Mouse (Mus musculus) left cerebral cortex, postnatal 10 days (tissue): ENCODE results near the gene Tmem233. TPM values are rescaled to one million over a fixed set of nuclear protein-coding genes. Genes with fewer than 3 reads are reported as not detected.

Experiments
- DNase-seq, 2 experiments: peaks; one replicate each; pipeline ENCODE4 v3.0.0; 2021 to 2022; ENCODE audit warnings: low spot score in 2 of 2, mixed read lengths in 1 of 2; ENCODE audit errors: extremely low spot score in 1 of 2
- intact Hi-C: fragments of 180-260 bp; cut with DNase I; formaldehyde crosslinking; loops from one replicate; pipeline ENCODE4 v1.15.1; 2025
- total RNA-seq, 2 experiments: library from RNA; stranded (reverse); gene quantifications; 2 replicates each; pipeline ENCODE4 v1.2.3; 2021

Gene Tmem233
- total RNA-seq, 2 experiments from 2014 or later, result not detected

DNA sequence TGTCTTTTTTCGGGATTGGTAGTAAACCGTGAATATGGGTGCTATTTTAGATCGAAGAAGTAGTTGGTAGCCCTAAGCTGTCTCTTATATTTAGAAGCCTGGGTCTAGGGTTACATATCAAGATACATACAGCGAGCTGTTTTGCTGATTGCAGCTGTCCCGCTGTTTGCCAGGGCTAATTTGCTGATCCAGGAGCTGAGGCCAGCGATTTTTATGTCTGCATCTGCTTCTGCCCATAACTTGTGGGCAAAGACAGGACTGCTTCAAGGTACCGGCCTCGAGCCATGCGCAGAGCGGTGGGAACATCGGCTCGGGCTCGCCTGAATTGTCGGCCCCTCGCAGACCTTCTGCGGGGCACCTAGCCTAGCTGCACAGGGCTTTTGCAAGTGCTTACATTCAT, 46.6 kb downstream of the Tmem233 start:
- no peak for DNase-seq
- intact Hi-C loops, result loop anchor here (10.0 kb wide), 1 partner anchor 1058 kb away; no protein-coding TSS in a partner anchor

DNA sequence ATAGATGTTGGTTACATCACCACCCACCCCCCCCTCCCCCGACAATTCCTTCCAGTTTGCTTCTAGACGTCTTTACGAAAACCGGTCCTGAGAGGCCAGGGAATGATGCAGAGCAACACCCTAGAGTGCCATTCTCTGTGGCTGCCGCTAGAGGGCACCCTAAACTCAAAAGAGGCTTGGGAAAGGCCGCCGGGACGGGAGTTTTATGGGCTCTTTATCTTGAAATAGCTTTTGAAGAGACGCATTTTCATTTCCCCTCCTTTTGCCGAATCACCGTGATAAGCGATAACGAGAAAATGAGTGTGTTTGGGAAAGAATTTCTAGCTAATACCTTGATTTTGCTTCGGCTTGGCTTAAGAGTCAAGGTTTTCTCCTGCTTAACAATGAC, 51.9 kb downstream of the Tmem233 start:
- DNase-seq, result peak; percentile 66 to 81
- intact Hi-C loops, result loop anchor here (5.0 to 10.0 kb wide), 2 partner anchors 91 to 1064 kb away; no protein-coding TSS in a partner anchor

DNA sequence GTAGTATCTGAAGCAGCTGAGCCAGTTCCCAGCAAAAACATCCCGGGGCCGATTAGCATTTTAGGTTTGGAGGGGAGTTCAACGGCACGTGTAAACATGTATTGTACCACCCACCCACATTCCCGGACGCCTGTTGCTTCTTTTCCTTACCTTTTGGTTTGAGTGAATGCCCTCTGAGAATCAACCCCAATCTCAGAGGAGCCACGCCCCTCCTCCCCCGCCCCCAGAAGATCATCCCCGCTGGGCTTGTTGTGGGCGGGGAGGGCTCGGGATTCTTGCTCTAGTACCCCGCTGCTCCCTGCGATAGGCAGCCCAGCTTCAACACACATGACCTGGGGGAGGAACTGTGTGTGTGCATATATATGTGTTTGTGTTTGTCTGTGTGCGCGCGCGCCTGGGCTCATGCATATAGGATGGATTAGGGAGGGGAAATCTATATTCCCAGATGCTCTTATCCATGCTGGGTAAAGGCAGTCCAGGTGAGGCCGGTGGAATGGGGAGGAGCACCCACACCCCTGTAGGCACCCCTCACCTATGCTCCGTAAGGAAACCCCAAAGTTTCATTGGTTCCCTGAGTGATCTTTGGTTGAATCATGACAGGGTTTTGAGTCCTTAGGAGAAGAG, 52.4 kb downstream of the Tmem233 start:
- intact Hi-C loops, result loop anchor here (5.0 to 10.0 kb wide), 2 partner anchors 92 to 1064 kb away; no protein-coding TSS in a partner anchor
- no peak for DNase-seq

DNA sequence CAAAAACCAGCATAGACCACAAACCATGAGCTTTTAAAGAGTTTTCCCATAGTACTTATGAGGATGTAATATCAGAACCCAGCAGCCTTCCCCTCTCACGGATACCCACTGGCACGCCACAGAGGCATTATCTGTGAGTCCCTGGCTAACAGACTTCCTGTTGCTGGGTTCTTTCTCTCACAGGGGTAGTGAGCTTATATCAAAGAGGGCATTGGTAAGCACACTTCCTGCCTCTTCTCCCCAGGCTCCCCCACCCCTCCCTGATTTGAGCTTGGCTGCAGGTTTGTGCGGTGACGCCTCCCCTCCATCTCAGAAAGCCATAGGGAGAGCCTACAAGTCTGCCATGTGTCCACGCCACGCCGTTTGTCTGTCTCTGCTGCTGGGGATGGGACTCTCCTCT, 54.0 kb downstream of the Tmem233 start:
- DNase-seq, result no peak
- intact Hi-C loops, result no loop called here

DNA sequence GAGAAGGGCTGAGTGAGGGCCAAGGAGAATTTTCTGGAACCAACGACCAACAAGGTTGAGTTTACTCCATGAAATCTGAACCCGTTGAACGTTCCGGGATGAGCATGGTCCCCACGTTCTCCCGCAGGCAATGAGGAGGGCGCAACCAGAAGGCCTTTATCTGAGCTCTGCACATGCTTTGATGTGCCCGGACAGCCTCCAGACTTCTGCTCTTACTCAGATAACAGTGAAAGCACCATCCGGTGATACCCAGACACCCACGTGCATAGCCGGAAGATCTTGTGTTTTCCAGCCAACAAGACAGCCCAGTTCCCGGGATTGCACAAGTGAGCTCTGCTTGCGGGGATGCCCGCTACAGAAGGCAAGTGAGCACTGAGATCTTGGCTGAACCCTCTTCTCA, 56.5 kb downstream of the Tmem233 start:
- DNase-seq, result no peak
- intact Hi-C loops, result no loop called here

DNA sequence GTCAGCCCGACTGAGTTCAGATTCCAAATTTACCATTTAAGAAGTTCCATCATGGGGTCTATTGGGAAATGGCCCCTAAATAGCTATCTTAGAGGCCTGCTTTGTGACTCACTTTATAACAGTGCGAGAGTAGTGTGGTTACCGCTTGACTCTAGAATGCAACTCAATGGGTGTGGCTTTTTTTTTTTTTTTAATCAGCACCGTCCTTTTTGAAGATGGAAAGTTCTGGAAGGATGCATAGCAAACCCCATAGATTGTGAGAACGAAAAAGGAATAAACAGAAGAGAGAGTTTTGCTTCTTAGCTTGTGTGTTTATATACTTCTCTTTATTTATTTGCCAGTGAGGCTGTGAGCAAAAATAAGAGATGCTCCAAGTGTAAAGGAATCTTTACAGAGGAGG, 56.9 kb downstream of the Tmem233 start:
- no peak for DNase-seq
- intact Hi-C loops, result no loop called here

DNA sequence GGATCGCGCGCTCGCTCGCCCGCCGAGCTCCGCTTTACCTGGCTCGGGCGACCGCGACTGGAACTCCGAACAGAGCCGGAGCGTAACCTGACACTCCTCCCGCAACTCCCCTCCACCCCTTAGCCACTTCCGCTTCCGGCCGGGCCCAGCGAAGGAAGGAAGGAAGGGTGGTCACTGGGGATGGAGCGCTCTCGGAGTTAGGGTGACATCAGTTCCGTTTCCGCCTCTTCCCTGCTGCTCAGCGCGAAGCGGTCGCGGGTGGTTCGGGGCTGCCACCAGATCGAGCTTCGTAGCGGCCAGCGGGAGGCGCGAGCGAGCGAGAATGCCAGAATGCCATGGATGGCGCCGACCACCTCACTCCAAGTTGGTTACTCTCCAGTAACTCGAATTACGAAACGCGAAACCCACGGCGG, 58.7 kb downstream of the Tmem233 start, which contains the start of gene Prkab1:
TSS of gene Prkab1 (minus strand) at position 182 of the 413 bp plus-strand sequence.
- intact Hi-C loops, result no loop called here
- peak; percentile 91 to 95 for DNase-seq

DNA sequence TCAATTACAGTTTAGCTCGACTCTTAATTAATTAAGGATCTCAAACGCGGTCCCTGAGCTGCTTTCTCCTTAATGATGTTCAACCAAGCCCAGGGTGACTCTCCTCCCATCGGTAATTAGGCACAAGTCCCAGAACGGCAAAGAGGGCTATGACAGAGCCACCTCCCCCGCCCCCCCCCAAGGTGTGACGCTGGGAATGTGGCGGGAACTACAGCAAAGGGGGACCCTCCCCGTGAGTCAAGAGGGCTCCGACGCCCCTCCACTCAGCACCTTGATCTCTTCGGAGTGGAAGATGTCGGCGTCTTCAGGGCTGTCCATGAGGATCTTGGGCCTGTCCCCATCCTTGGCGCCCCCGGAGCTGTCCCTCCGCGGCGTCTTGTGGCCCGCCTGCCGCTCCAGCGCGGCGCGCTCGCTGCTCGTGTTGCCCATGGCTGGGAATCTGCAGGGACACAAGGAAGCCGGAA, 59.2 kb downstream of the Tmem233 start:
- intact Hi-C loops, result no loop called here
- DNase-seq, result no peak

DNA sequence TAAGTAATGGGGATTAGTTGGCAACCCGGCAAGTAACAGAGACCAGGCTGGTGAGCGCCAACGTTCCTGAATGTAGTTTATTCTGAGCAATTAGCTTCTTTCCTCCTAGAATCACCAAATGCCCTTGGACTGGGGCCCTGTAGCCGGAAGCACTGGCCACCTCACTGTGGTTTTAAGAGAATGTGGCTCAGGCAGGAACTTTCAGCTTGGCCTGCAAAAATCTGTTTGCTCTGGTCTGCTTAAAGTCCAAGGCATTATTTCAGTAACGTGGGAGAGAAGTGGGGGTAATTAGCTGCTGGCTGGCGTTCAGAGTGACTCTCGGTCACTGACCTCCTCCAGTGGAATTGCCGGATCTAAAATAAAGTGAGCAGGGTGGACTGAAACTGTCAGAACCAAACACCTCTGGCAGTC, 59.8 kb downstream of the Tmem233 start:
- intact Hi-C loops, result no loop called here
- peak in 1 of 2 experiments; percentile 64 for DNase-seq

DNA sequence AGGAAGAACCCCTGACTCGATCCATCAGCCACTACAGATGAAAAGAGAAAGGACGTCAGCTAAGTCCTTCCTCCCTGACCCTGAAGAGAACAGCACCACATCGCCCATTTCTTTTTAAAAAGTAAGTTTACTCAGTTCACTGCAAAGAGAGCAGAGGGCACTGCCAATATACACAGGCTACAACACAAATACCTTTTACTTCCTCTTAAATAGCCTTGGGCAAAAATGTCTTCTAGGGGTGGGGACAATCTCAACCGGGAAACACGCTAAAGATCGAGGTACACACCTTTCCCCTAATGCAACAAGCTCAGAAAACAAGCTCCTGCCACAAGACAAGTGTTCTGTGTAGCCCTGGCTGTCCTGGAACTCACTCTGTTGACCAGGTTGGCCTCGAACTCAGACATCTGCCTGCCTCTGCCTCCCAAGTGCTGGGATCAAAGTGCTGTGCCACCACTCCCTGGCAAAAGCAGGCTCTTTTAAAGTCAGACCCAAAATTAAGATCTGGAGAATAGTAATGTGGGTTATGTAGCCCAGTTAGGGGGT, 60.3 kb downstream of the Tmem233 start:
- intact Hi-C loops, result no loop called here
- no peak for DNase-seq

DNA sequence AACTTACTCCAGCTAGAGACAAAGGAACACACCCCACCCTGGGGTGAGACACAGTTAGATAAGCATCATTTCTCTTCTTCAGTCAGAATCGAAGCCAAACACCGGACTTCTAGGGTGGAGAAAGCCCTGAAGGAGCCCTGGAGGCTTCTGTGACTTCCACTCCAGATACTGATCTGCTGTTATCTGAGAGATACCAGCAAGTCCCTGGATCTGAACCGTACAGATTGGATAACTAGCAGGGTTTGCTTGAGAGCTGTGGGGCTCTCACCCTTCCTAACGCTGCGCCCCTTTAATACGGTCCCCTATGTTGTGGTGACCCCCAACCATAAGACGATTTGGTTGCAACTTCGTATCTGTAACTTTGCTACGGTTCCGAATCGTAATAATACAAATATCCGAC, 60.9 kb downstream of the Tmem233 start:
- DNase-seq, result no peak
- intact Hi-C loops, result no loop called here

DNA sequence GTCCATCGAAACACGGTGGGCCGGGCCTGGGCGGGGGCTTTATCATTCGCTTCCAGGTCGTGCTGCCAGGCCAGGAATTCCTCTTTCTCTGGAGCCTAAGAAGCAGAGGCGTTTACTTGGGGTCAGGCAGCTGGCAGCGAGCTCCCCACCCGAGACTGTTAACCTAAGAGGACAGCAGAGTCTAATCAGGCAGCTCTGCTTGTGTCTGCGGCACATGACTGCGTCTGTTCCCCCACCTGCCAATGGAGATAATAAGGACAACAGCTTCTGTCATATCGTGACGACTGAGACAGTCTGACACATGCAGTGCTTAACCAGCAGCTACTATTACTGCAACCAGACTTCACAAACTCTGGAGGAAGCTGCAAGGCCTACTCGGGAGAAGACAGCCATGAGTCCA, 61.5 kb downstream of the Tmem233 start:
- DNase-seq, result no peak
- intact Hi-C loops, result no loop called here

DNA sequence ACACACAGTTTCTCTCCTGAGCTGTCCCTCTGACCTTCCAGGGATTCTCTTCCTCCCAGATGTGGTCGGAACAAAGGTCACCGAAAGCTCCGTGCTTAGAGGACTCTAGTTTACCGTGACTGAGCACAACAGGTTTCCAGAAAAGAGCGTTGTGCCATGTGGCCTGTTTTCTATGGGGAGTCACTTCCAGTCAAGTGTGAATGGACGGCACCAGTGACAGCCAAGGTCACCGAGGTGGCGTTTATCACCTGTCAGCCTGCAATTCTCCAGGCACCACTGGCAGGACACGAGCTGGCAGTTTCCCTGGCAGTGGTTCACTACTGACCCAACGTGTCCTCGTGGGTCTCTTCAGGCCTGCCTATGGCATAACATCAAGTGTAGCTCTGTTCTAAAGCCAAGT, 63.7 kb downstream of the Tmem233 start:
- no peak for DNase-seq
- intact Hi-C loops, result no loop called here

DNA sequence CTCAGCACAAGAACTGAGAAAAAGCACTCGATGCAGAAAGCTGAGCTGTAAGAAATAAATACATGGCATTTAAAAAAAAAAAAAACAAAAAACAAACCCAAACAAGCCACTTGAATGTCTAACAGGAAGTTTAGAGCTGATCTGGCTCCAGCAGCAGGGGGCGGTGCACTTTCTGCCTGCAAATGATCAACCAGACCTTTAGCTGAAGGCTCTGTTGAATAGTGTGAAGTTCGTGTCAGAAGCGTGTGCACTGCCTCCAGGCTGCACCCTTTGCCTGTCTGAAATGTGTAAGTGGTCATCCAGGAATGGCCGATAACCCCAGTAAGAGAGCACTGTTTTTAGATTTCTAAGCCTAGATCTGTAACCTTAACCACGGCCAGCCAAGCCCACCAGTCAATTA, 64.3 kb downstream of the Tmem233 start:
- no peak for DNase-seq
- intact Hi-C loops, result no loop called here

DNA sequence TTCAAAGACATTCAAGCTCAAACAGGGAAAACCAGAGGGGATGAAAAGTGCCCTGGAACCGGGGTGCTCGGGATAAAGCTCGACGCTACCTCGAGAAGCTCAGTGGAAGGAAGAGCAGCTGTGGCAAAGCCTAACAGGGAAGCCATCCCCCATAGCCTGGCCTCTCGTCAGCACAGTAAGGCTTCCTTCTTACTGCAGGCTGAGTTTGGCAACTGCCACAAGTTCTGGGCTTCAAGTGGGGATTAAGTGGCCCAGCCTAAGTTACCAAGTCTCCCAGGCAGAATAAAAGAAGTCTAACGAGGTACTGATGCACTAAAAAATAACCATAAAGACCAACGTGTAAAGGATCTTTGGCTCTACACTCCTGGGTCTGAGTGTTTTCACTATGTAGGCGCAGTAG, 64.8 kb downstream of the Tmem233 start:
- intact Hi-C loops, result no loop called here
- no peak for DNase-seq

DNA sequence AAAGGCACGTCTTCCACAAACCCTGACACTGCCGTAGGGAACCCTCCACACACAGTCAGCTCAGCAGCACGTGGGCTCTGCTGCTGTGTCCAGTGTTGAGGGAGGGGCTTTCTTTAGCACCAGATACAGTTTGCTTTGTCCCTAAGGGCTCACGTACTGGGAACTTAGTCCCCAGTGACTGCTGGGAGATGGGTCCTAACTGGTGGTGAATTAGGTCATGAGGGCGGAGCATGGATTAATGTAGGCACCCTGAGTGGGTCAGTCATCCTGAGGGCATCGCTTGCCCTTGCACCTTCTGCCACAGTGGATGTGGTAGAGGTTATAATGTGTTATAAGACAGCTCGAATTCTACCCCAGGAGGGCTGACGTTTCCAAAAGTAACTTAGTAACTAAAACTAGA, 65.7 kb downstream of the Tmem233 start:
- no peak for DNase-seq
- intact Hi-C loops, result no loop called here

DNA sequence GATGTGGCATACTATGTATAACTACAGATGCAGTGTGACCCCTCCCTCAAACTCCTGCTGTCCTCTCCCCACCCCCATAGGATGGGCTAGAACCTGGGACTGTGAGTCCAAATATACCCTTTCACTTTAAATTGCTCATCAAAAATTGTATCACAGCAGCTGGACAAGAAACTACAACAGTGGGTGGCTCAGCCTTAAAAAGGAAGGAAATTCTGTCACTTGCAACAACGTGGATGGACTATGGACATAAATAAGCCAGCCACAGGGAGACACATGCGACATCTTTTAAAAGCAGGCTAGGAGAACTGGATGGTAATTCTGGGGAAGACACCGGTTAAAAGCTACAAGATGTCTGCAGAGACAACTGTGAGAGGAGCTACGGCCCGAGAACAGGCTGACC, 66.5 kb downstream of the Tmem233 start:
- DNase-seq, result no peak
- intact Hi-C loops, result no loop called here

DNA sequence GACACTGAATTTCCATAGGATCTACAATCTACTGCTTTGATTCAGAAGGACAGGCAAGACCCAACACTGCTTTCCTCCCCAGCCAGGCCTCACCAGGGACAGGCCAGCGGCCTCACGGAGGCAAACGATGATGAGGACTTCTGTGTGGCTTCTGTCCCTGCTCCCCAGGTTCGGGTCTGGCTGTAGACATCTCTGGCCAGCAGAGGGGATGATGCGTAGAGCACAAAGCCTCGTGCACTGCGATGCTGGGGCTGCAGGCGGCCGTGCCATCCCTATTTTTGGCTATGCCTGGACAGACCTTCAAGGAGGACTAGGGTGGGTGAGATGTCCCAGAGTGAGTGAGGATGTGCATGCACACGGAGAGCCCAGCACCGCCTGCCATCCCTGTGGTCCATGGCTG, 68.8 kb downstream of the Tmem233 start:
- DNase-seq, result no peak
- intact Hi-C loops, result no loop called here

DNA sequence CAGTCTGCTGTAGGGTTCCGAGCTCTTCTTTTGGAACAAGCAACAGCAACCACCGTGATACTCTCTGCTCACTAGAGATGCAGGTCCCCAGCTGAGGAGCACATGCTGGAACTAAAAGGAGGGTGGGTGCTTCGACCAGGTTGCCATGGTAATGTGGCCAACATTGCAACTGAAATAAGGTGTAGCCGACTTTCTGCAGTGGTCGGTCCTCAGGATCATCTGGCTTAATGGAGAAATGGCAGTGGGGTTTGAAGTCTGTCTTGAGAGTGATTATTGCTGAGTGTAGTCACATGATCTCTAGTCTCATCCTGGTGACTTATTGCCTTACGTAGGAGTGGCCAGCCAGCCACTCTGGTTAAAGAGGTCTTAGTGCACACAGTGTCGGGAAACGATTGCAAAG, 69.2 kb downstream of the Tmem233 start:
- intact Hi-C loops, result no loop called here
- DNase-seq, result no peak

DNA sequence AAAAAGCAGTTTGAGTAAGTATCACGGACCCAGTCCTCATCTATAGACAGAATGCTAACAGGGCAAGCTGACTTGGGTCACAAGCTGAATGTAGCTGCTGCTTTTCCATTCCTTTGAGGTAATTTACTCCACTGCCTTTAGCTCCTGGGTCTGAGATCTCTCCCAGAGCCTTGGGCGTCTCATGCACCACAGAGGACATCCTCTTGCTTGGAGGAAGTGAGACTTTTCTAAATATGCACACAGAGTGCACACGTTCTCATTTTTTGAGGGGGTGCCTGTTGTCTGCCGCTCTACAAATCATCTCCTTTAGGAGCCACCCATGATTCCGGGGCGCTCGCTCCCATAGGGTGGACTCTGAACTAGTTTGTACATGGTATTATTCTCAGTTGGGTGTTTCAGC, 70.5 kb downstream of the Tmem233 start:
- no peak for DNase-seq
- intact Hi-C loops, result no loop called here

DNA sequence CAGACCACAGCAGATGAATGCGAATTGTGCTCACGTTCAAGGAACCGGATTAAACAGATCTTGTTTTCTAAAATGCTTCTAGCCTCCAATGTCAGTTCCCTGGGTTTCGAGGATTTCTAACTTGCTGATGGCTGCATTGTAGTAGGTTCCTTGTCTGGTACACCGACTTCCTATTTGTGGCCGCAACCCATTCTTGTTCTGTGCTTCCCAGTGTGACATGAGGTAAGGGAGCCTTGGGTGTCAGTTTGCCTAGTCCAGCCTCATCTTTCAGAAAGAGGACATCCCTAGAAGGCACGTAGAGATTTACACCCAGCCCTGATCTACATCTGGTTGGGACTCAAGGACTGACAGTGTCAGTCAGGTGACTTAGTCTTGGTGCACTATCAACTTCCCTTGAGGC, 71.3 kb downstream of the Tmem233 start:
- no peak for DNase-seq
- intact Hi-C loops, result no loop called here
